Mouse (Mus musculus): ENCODE measurements around the gene Ncoa3. TPM values are rescaled to one million over a fixed set of nuclear protein-coding genes. Genes with fewer than 3 reads are reported as not detected.

Gene Ncoa3
- polyA plus RNA-seq, 1 experiment from 2014 or later, result 16.7 TPM

DNA sequence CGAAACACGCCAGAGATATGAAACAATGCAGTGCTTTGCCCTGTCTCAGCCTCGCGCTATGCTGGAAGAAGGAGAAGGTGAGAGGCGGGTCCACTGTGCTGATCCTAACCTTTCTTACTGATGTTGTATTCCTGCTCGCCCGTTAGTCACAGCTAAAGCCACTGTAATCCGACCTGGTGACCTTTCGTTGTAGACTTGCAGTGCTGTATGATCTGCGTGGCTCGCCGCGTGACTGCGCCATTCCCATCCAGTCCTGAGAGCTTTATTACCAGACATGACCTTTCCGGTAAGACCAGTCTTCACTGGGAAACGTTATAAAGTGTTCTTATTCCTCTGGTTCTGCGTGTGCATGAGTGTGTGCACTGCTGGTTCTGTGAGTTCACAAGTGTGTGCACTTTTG is 59.0 kb downstream of the Ncoa3 start:
- Histone ChIP-seq H3K9me3 (no peaks in the 10 kb centered on the region), H3K4me2 (no peak overlapping the region), H3K27ac (no peak overlapping the region), H3K36me3 (replicated peaks) (peaks cover 27% of the 10 kb centered on the region; the same call in 1 of the 2 replicates), H3K4me1 (no peaks in the 10 kb centered on the region), H3K27me3 (replicated peaks) (no peaks in the 10 kb centered on the region), H3K4me3 (no peak overlapping the region), H3K9ac (no peak overlapping the region)
- ATAC-seq (replicated peaks), result no peak
- 89% methylated on average over 17 of the region's 17 CpGs for WGBS

DNA sequence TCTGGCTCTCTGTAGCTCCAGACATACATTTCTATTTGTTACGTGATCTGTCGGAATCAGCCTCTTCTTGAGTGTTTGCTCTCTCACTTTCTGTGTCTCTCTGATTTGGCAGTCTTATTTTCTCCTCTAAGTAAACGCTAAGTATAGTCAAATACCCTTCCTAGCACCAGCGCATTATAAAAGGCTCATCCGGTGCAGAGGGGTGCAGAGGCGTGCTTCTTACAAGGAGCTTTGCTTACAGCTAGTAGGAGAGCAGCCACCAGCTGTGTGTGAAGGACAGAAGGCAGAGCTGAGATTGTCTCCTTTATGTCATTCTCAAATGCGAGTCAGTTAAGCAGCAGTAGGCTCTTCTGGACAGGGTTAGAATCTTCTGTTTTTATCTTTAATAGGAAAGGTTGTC is 59.5 kb downstream of the Ncoa3 start:
- H3K36me3 ChIP-seq (replicated peaks), result peaks cover 27% of the 10 kb centered on the region; the same call in 1 of the 2 replicates
- WGBS, result 89% methylated on average over 7 of the region's 7 CpGs

DNA sequence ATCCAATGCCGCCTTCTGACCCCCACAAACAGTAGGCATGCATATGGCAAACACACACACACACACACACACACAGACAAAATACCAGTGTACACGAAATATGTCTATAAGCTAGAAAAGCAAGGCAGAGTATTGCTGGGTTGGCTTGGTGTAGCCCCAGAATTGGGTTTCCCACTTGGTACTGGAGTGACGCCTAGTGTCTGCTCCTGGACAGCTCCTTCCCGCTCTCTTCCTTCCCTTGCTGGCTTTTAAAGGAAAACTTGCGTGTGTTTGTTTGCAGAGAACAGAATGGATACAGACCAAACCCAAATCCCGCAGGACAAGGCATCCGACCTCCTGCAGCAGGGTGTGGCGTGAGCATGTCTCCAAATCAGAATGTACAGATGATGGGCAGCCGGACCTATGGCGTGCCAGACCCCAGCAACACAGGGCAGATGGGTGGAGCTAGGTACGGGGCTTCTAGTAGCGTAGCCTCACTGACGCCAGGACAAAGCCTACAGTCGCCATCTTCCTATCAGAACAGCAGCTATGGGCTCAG is 61.6 kb downstream of the Ncoa3 start:
- ATAC-seq (replicated peaks), result no peak
- peaks cover 23% of the 10 kb centered on the region; the same call in 1 of the 2 replicates for H3K36me3 ChIP-seq (replicated peaks)
- no peaks in the 10 kb centered on the region for H3K9me3 ChIP-seq
- WGBS, result 94% methylated on average over 14 of the region's 14 CpGs
- H3K9ac ChIP-seq, result no peak overlapping the region
- H3K4me2 ChIP-seq, result no peak overlapping the region
- no peaks in the 10 kb centered on the region for H3K4me1 ChIP-seq
- no peak overlapping the region for H3K4me3 ChIP-seq
- no peaks in the 10 kb centered on the region for H3K27me3 ChIP-seq (replicated peaks)
- H3K27ac ChIP-seq, result no peak overlapping the region

More for the DNA sequence above, 59.5 kb downstream of the Ncoa3 start:
- Histone ChIP-seq H3K4me1 (no peaks in the 10 kb centered on the region), H3K9ac (no peak overlapping the region), H3K4me2 (no peak overlapping the region), H3K27me3 (replicated peaks) (no peaks in the 10 kb centered on the region), H3K4me3 (no peak overlapping the region), H3K9me3 (no peaks in the 10 kb centered on the region), H3K27ac (no peak overlapping the region)
- no peak for ATAC-seq (replicated peaks)

DNA sequence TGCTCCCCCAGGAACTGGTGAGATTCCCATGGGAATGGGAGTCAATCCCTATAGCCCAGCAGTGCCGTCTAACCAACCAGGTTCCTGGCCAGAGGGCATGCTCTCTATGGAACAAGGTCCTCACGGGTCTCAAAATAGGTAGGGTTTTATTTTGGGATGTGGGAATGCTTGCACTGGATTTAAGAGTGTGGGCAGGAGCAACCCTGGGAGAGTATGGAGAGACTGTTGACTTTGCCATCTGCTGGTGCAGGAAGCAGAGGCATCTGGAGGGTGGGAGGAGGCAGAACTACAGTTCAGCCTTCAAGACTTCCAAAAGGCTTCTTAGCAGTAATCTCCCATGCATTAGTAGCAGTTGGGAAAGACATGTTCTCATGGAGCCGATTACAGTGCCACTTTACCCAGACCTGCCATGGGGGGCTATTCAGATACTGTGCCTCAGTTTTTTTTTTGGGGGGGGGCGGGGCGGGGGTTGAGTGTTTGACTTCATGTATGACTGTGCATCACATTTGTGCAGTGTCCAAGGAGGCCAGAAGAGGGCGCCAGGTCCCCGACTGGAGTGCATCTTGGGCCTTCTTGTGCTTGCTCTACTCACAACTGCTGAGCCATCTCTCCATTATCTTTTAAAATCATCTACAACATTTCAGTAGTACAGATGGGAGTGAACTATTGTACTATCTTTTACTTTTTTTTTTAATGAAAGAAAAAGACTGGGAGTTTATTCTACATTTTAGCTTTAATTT is 67.4 kb downstream of the Ncoa3 start:
- Histone ChIP-seq H3K4me3 (no peak overlapping the region), H3K4me2 (no peak overlapping the region), H3K9ac (no peak overlapping the region), H3K4me1 (no peaks in the 10 kb centered on the region), H3K9me3 (no peaks in the 10 kb centered on the region), H3K36me3 (replicated peaks) (peaks cover 37% of the 10 kb centered on the region), H3K27me3 (replicated peaks) (no peaks in the 10 kb centered on the region), H3K27ac (no peak overlapping the region)
- WGBS, result 74% methylated on average over 7 of the region's 7 CpGs
- no peak for ATAC-seq (replicated peaks)

DNA sequence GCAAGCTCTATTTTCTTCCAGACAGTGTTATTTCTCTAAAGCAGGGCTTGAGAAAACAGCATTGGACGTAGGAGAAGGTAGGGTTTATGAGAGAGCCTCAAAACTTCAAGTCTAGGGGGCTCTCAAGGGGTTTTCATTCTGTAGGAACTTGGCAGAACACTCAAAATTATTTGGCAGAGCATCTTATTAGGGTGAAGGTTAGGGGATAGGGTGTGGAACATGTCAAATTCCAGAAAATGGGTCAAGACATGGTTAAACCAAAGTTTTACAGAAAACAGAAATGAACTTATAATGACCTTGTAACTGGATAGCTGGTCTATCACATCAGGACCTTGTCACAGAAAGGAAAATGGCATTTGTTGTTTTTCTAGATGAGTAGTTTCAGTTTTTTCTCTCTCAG is 69.6 kb downstream of the Ncoa3 start:
- Histone ChIP-seq H3K27ac (no peak overlapping the region), H3K4me2 (no peak overlapping the region), H3K4me3 (no peak overlapping the region), H3K4me1 (no peaks in the 10 kb centered on the region), H3K9ac (no peak overlapping the region), H3K27me3 (replicated peaks) (no peaks in the 10 kb centered on the region), H3K36me3 (replicated peaks) (peaks cover 37% of the 10 kb centered on the region), H3K9me3 (no peaks in the 10 kb centered on the region)
- no peak for ATAC-seq (replicated peaks)
- WGBS, result 93% methylated on average over 1 of the region's 1 CpGs

DNA sequence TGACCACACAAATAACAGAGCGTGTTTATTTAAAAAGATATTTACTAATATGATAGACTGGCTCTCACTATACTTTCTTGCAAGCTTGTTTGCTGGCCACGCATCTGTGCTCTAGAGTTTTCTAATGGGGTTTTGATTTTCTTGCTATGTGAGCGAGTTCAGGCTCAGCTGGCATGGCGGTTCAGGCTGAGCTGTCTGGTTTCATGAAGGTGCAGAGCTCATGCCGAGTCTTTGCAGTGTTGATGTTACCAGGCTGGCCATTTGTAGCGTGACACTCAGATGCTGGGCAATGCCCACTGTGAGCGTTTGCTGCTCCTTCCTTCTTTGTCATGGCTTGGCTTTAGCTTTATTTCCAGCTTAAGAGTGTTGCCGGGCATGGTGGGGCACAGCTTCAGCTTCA is 70.0 kb downstream of the Ncoa3 start:
- no peak overlapping the region for H3K27ac ChIP-seq
- no peak for ATAC-seq (replicated peaks)
- no peak overlapping the region for H3K9ac ChIP-seq
- WGBS, result 90% methylated on average over 8 of the region's 8 CpGs
- no peaks in the 10 kb centered on the region for H3K9me3 ChIP-seq
- H3K4me3 ChIP-seq, result no peak overlapping the region
- no peaks in the 10 kb centered on the region for H3K4me1 ChIP-seq
- H3K27me3 ChIP-seq (replicated peaks), result no peaks in the 10 kb centered on the region
- peaks cover 37% of the 10 kb centered on the region for H3K36me3 ChIP-seq (replicated peaks)
- no peak overlapping the region for H3K4me2 ChIP-seq

DNA sequence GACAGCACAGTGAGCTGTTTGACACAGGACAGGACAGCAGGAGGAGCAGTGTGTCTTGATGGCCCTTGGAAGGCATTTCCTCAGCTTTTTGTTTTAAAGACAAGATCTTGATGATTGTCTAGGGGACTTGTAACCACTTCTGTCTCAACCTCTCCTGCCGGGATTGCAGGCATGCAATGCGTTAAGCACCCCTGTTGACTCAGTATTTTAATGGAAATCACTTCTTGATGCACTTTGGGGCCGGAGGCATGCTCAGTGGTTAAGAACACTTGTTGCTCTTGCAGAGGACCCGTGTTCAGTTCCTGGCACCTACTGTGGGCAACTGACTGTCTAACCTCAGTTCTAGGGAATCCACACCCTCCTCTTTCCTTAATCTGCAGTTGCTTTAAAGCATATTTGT is 74.0 kb downstream of the Ncoa3 start:
- Histone ChIP-seq H3K4me2 (no peak overlapping the region), H3K9ac (no peak overlapping the region), H3K4me3 (no peak overlapping the region), H3K4me1 (no peaks in the 10 kb centered on the region), H3K36me3 (replicated peaks) (peaks cover 43% of the 10 kb centered on the region), H3K9me3 (no peaks in the 10 kb centered on the region), H3K27ac (no peak overlapping the region), H3K27me3 (replicated peaks) (no peaks in the 10 kb centered on the region)
- 63% methylated on average over 4 of the region's 4 CpGs for WGBS
- no peak for ATAC-seq (replicated peaks)

DNA sequence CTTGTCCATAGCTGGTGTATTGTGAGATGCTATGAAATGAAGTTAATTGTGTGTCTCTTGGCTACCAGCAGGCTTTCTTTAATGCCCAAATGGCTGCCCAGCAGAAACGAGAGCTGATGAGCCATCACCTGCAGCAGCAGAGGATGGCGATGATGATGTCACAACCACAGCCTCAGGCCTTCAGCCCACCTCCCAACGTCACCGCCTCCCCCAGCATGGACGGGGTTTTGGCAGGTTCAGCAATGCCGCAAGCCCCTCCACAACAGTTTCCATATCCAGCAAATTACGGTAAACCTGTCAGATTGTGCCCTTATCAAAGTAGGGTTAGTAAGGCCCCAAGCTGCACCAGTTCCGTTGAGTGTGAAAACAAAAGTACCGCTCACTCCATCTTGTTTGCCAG is 75.8 kb downstream of the Ncoa3 start:
- no peak for ATAC-seq (replicated peaks)
- Histone ChIP-seq H3K4me2 (no peak overlapping the region), H3K27ac (no peak overlapping the region), H3K4me3 (no peak overlapping the region), H3K36me3 (replicated peaks) (peaks cover 41% of the 10 kb centered on the region), H3K27me3 (replicated peaks) (no peaks in the 10 kb centered on the region), H3K4me1 (no peaks in the 10 kb centered on the region), H3K9ac (no peak overlapping the region), H3K9me3 (no peaks in the 10 kb centered on the region)
- 91% methylated on average over 9 of the region's 9 CpGs for WGBS

DNA sequence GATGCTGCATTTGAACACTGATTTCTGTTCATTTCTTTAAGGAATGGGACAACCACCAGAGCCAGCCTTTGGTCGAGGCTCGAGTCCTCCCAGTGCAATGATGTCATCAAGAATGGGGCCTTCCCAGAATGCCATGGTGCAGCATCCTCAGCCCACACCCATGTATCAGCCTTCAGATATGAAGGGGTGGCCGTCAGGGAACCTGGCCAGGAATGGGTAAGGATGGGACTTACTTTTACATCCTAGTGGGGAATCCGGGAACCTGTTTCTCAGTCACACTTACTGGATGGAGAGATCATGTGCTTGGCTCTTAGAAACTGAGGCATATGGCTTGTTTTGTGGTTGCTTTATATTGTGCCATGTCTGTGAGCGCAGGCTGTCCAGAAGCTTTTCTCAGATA is 76.7 kb downstream of the Ncoa3 start:
- Histone ChIP-seq H3K36me3 (replicated peaks) (peaks cover 43% of the 10 kb centered on the region), H3K4me1 (no peaks in the 10 kb centered on the region), H3K9me3 (no peaks in the 10 kb centered on the region), H3K27me3 (replicated peaks) (no peaks in the 10 kb centered on the region), H3K4me3 (no peak overlapping the region), H3K27ac (no peak overlapping the region), H3K4me2 (no peak overlapping the region), H3K9ac (no peak overlapping the region)
- no peak for ATAC-seq (replicated peaks)
- 94% methylated on average over 5 of the region's 5 CpGs for WGBS

DNA sequence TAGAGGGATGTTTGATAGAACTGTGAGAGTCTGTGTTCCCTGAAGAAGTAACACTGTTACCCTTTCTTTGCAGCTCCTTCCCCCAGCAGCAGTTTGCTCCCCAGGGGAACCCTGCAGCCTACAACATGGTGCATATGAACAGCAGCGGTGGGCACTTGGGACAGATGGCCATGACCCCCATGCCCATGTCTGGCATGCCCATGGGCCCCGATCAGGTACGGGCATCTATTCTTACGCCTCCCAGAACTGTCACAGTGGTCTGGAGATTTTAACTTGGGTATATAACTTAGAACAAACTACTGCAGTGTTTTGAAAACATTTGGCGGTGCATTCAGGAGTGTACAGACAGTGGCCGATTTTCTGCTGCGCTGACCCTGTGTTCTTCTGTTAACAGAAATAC is 77.3 kb downstream of the Ncoa3 start:
- peaks cover 43% of the 10 kb centered on the region for H3K36me3 ChIP-seq (replicated peaks)
- WGBS, result 95% methylated on average over 7 of the region's 7 CpGs
- H3K9me3 ChIP-seq, result no peaks in the 10 kb centered on the region
- H3K27me3 ChIP-seq (replicated peaks), result no peaks in the 10 kb centered on the region
- ATAC-seq (replicated peaks), result no peak
- H3K4me1 ChIP-seq, result no peaks in the 10 kb centered on the region
- H3K4me3 ChIP-seq, result no peak overlapping the region
- H3K27ac ChIP-seq, result no peak overlapping the region
- no peak overlapping the region for H3K9ac ChIP-seq
- H3K4me2 ChIP-seq, result no peak overlapping the region

DNA sequence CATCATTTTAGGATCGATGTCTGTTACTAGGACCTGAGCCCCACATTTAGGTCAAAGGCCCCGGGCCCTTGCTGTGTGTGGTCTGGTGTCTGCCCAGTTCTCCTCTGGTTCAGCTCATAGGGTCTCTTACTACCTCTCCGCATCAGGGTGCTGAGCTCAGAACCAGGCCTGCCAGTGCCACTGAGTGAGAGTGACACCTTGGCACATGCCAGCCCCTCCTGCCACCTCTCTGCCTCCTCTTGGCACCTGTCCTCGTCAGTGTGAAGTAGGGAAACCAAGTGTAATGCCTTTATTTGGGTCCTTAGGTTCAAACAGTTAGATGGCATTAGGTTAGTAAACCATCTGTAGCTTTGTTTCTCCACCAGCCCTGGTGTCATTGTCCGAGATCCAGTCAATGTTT is 79.0 kb downstream of the Ncoa3 start:
- Histone ChIP-seq H3K4me2 (no peak overlapping the region), H3K27me3 (replicated peaks) (no peaks in the 10 kb centered on the region), H3K4me3 (no peak overlapping the region), H3K9me3 (no peaks in the 10 kb centered on the region), H3K4me1 (no peaks in the 10 kb centered on the region), H3K27ac (no peak overlapping the region), H3K9ac (no peak overlapping the region), H3K36me3 (replicated peaks) (peaks cover 37% of the 10 kb centered on the region)
- ATAC-seq (replicated peaks), result no peak
- 89% methylated on average over 5 of the region's 5 CpGs for WGBS

DNA sequence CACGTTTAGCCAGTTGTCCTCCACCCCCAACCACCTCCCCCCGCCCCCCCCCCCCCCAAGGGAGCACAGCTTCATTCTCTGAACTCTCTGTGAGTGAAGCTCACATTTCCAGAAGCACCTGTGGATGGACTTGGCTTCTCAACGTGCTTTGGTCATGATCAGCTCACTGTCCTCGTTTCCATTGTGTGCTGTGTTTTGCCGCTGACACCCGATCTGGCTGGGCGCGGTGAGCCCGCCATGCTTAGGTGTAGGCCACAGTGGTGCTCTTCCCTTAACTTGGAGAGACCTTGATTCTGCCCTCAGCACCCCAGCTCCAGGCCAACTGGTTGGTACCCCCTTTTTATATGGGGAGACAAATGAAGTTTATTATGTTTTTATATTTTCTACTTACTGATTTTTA is 79.5 kb downstream of the Ncoa3 start:
- no peak overlapping the region for H3K4me2 ChIP-seq
- no peaks in the 10 kb centered on the region for H3K9me3 ChIP-seq
- H3K27me3 ChIP-seq (replicated peaks), result no peaks in the 10 kb centered on the region
- H3K9ac ChIP-seq, result no peak overlapping the region
- no peak overlapping the region for H3K27ac ChIP-seq
- H3K4me1 ChIP-seq, result no peaks in the 10 kb centered on the region
- ATAC-seq (replicated peaks), result no peak
- peaks cover 33% of the 10 kb centered on the region for H3K36me3 ChIP-seq (replicated peaks)
- H3K4me3 ChIP-seq, result no peak overlapping the region
- 83% methylated on average over 9 of the region's 9 CpGs for WGBS

DNA sequence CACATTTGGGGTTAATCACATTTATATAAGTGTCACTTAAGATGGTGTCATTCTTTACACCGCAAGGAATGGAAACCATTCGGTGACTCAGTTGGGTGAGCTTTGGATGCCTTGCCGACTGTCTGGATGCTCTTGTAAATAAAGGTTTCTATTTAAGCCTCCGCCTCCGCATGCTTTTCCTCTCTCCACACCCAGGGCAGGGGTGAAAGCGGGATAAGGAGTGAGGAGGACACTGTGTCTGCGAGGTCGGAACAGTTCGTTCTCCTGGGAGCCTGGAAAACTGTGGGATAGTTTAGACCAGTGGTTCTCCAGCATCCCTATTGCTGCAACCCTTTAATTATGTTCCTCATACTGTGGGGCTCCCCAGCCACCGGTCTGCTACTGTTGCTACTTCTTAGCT is 80.6 kb downstream of the Ncoa3 start:
- Histone ChIP-seq H3K4me1 (no peaks in the 10 kb centered on the region), H3K9me3 (no peaks in the 10 kb centered on the region), H3K9ac (no peak overlapping the region), H3K36me3 (replicated peaks) (peaks cover 31% of the 10 kb centered on the region), H3K27me3 (replicated peaks) (no peaks in the 10 kb centered on the region), H3K4me2 (no peak overlapping the region), H3K27ac (no peak overlapping the region), H3K4me3 (no peak overlapping the region)
- 81% methylated on average over 10 of the region's 10 CpGs for WGBS
- ATAC-seq (replicated peaks), result no peak
